Mouse (Mus musculus) ovary, adult 18-20 months (tissue): ENCODE results near the gene Capn8.

ENCODE experiments used
- DNase-seq: peaks from one replicate; pipeline ENCODE4 v3.0.0; 2022; ENCODE audit warnings: low spot score, mixed read lengths

Gene Capn8

GRCm38 (mm10) chr1:182550761-182551160, 14.0 kb upstream of the Capn8 start:
- no peak for DNase-seq

- no peak for DNase-seq
Observed at GRCm38 (mm10) chr1:182553649-182554375, 11.0 kb upstream of the Capn8 start.

GRCm38 (mm10) chr1:182558271-182558670, 6.5 kb upstream of the Capn8 start:
- no peak for DNase-seq

- no peak for DNase-seq
Observed at GRCm38 (mm10) chr1:182559530-182559929, 5.3 kb upstream of the Capn8 start.

GRCm38 (mm10) chr1:182560390-182561098, 4.3 kb upstream of the Capn8 start:
- no peak for DNase-seq

GRCm38 (mm10) chr1:182561945-182562514, 2.8 kb upstream of the Capn8 start:
- DNase-seq: no peak

GRCm38 (mm10) chr1:182562576-182563370, 2.0 kb upstream of the Capn8 start:
- no peak for DNase-seq

GRCm38 (mm10) chr1:182565351-182565835, 586 bp downstream of the Capn8 start:
- DNase-seq: no peak

GRCm38 (mm10) chr1:182571148-182571547, 6.3 kb downstream of the Capn8 start:
- DNase-seq: no peak

GRCm38 (mm10) chr1:182571973-182572372, 7.2 kb downstream of the Capn8 start:
- no peak for DNase-seq

- DNase-seq: no peak
Observed at GRCm38 (mm10) chr1:182573856-182574665, 9.3 kb downstream of the Capn8 start.

GRCm38 (mm10) chr1:182574666-182575049, 9.9 kb downstream of the Capn8 start:
- no peak for DNase-seq

GRCm38 (mm10) chr1:182584169-182584568, 19.4 kb downstream of the Capn8 start:
- DNase-seq: no peak

- no peak for DNase-seq
Observed at GRCm38 (mm10) chr1:182585162-182585840, 20.5 kb downstream of the Capn8 start.

- no peak for DNase-seq
Observed at GRCm38 (mm10) chr1:182587706-182588105, 22.9 kb downstream of the Capn8 start.

GRCm38 (mm10) chr1:182591491-182591890, 26.7 kb downstream of the Capn8 start:
- no peak for DNase-seq

- DNase-seq: no peak
Observed at GRCm38 (mm10) chr1:182592436-182592835, 27.6 kb downstream of the Capn8 start.

GRCm38 (mm10) chr1:182605330-182606150, 40.7 kb downstream of the Capn8 start:
- no peak for DNase-seq

GRCm38 (mm10) chr1:182609701-182610335, 45.0 kb downstream of the Capn8 start:
- DNase-seq: no peak
